Mouse (Mus musculus) myocyte (in vitro differentiated cells): Measurements from ENCODE around the gene Zbed4.

Experiments used
- CEBPB ChIP-seq: IDR thresholded peaks from 2 replicates; pipeline ENCODE4 v1.6.1; 2011; ENCODE audit warnings: mild to moderate bottlenecking, moderate library complexity; ENCODE audit not compliant: poor library complexity, insufficient read depth, severe bottlenecking
- E2F4 ChIP-seq: IDR thresholded peaks from one replicate; pipeline ENCODE4 v1.6.1; 2011; ENCODE audit warnings: mild to moderate bottlenecking, control low read depth, moderate library complexity; ENCODE audit not compliant: insufficient read depth
- MAX ChIP-seq: IDR thresholded peaks from one replicate; pipeline ENCODE4 v1.6.1; 2011; ENCODE audit warnings: low read depth, mild to moderate bottlenecking, control low read depth
- MYOG ChIP-seq, 3 experiments: IDR thresholded peaks; one replicate each; pipeline ENCODE4 v1.6.1; 2011; ENCODE audit warnings: control low read depth in 2 of 3, low read depth in 2 of 3, mild to moderate bottlenecking in 2 of 3; ENCODE audit not compliant: insufficient read length in 2 of 3, control insufficient read depth in 1 of 3, insufficient read depth in 1 of 3
- POLR2A ChIP-seq: IDR thresholded peaks from one replicate; pipeline ENCODE4 v1.6.1; 2011; ENCODE audit warnings: low read depth, mild to moderate bottlenecking, control low read depth, moderate library complexity; ENCODE audit not compliant: insufficient read length
- POLR2AphosphoS2 ChIP-seq: IDR thresholded peaks from one replicate; pipeline ENCODE4 v1.6.1; 2011; ENCODE audit warnings: low read depth, control low read depth; ENCODE audit not compliant: insufficient read length
- SRF ChIP-seq: IDR thresholded peaks from one replicate; pipeline ENCODE4 v1.6.1; 2011; ENCODE audit warnings: low read depth; ENCODE audit not compliant: control insufficient read depth, insufficient read length
- TCF12 ChIP-seq: IDR thresholded peaks from one replicate; pipeline ENCODE4 v1.6.1; 2011; ENCODE audit warnings: mild to moderate bottlenecking, control low read depth; ENCODE audit not compliant: poor library complexity, insufficient read depth, severe bottlenecking
- TCF3 ChIP-seq: IDR thresholded peaks from one replicate; pipeline ENCODE4 v1.6.1; 2011; ENCODE audit warnings: low read depth, control low read depth; ENCODE audit not compliant: insufficient read length
- USF1 ChIP-seq: IDR thresholded peaks from one replicate; pipeline ENCODE4 v1.6.1; 2011; ENCODE audit warnings: low read depth, mild to moderate bottlenecking, control low read depth, moderate library complexity

- TF ChIP-seq CEBPB (no peak), POLR2A (no peak), MAX (no peak), TCF12 (no peak), POLR2AphosphoS2 (no peak), TCF3 (no peak), SRF (no peak), MYOG (IDR thresholded peaks at IDR 0.05; ENCODE audit: control insufficient read depth in 1 of 3, insufficient read depth in 1 of 3, insufficient read length in 2 of 3, low read depth in 2 of 3) (no peak), USF1 (no peak), E2F4 (no peak)
These were observed 15.3 kb upstream of the Zbed4 start for GRCm38 (mm10) chr15:88736166-88736565.
